Comparison of ENCODE assay signal across 9 mouse cellular contexts in genomic region chr10:42635566-42636359, GRCm38 (mm10). TPM values are rescaled to one million over a fixed set of nuclear protein-coding genes. Genes with fewer than 3 reads are reported as not detected.
DNase-seq lines count a peak whose midpoint lies in the region; ATAC-seq lines count a peak whose summit lies in the region.
"Had no signal": no experiment of that assay in that cellular context is flagged by ENCODE, and none has a peak within 500 bp of the region (broad histone marks: within the 10 kb centered on the region; RNA-seq: fewer than 3 reads in every experiment).

No protein-coding gene starts in this region.

- peaks cover 81% of the 10 kb centered on the region for H3K27me3 ChIP-seq in kidney, embryonic 15.5 days
- H3K27me3 ChIP-seq in embryonic facial prominence, embryonic 14.5 days (replicated peaks; ENCODE audit: control insufficient read depth, insufficient read depth, low read length), result peaks cover 80% of the 10 kb centered on the region
- peaks cover 64% of the 10 kb centered on the region for H3K27me3 ChIP-seq in intestine, embryonic 15.5 days (replicated peaks)

- H3K36me3 ChIP-seq in kidney, embryonic 15.5 days, result no peaks in the 10 kb centered on the region
- no peaks in the 10 kb centered on the region for H3K36me3 ChIP-seq in embryonic facial prominence, embryonic 14.5 days (ENCODE audit: control insufficient read depth, insufficient read depth, low read length)
- no peaks in the 10 kb centered on the region for H3K36me3 ChIP-seq in intestine, embryonic 15.5 days

- H3K9ac ChIP-seq in kidney, embryonic 15.5 days, result no peak overlapping the region
- H3K9ac ChIP-seq in embryonic facial prominence, embryonic 14.5 days (ENCODE audit: low read depth, low read length), result no peak overlapping the region
- no peak overlapping the region for H3K9ac ChIP-seq in intestine, embryonic 15.5 days

- no peak for DNase-seq in kidney, postnatal 36 days
- DNase-seq in embryonic facial prominence, embryonic 14.5 days (ENCODE audit: low spot score), result no peak
- DNase-seq in neural tube, embryonic 10.5 days (ENCODE audit: extremely low spot score, low spot score), result peak; percentile 44
- no peak for DNase-seq in urinary bladder, postnatal 36 days (ENCODE audit: low spot score in 2 of 2)
- no peak for DNase-seq in left cerebral cortex, adult 8-10 months (ENCODE audit: low spot score in 2 of 2)

- H3K4me1 ChIP-seq in kidney, embryonic 15.5 days, result peaks cover 45% of the 10 kb centered on the region
- peaks cover 8% of the 10 kb centered on the region; the same call in 1 of the 2 replicates for H3K4me1 ChIP-seq in embryonic facial prominence, embryonic 14.5 days (ENCODE audit: control insufficient read depth, insufficient read depth, low read length)
- peaks cover 17% of the 10 kb centered on the region for H3K4me1 ChIP-seq in intestine, embryonic 15.5 days (replicated peaks)

- H3K9me3 ChIP-seq in kidney, embryonic 15.5 days (replicated peaks), result no peaks in the 10 kb centered on the region
- H3K9me3 ChIP-seq in embryonic facial prominence, embryonic 14.5 days (ENCODE audit: control insufficient read depth, low read length), result no peaks in the 10 kb centered on the region
- H3K9me3 ChIP-seq in intestine, embryonic 15.5 days, result no peaks in the 10 kb centered on the region

- no peak overlapping the region for H3K27ac ChIP-seq in kidney, embryonic 15.5 days
- no peak overlapping the region for H3K27ac ChIP-seq in embryonic facial prominence, embryonic 14.5 days (replicated peaks; ENCODE audit: low read depth, low read length)
- H3K27ac ChIP-seq in intestine, embryonic 15.5 days, result no peak overlapping the region
- H3K27ac ChIP-seq: macrophage had no signal

- peak; percentile 54; the same call in 1 of the 2 replicates for ATAC-seq in kidney, embryonic 15.5 days (replicated peaks; ENCODE audit: low FRiP score)
- no peak for ATAC-seq in embryonic facial prominence, embryonic 14.5 days (ENCODE audit: low read depth)
- no peak for ATAC-seq in intestine, embryonic 15.5 days
- no peak for ATAC-seq in granulocyte monocyte progenitor cell, adult 5-6 weeks (replicated peaks; ENCODE audit: poor library complexity, severe bottlenecking)

- peak overlapping the region; percentile 28 for H3K4me3 ChIP-seq in kidney, embryonic 15.5 days (replicated peaks)
- peak overlapping the region; percentile 29 for H3K4me3 ChIP-seq in embryonic facial prominence, embryonic 14.5 days (ENCODE audit: low read depth, low read length)
- H3K4me3 ChIP-seq in intestine, embryonic 15.5 days (replicated peaks), result peak overlapping the region; percentile 17

- 2% methylated on average over 44 of the region's 52 CpGs for WGBS in kidney, embryonic 15.5 days
- WGBS in embryonic facial prominence, embryonic 14.5 days, result 1% methylated on average over 35 of the region's 52 CpGs
- WGBS in intestine, embryonic 15.5 days, result under 1% methylated on average over 48 of the region's 52 CpGs

- H3K4me2 ChIP-seq in kidney, embryonic 15.5 days, result peak overlapping the region; percentile 49
- H3K4me2 ChIP-seq in embryonic facial prominence, embryonic 14.5 days (ENCODE audit: low read depth, low read length), result peak overlapping the region; percentile 46
- H3K4me2 ChIP-seq in intestine, embryonic 15.5 days (replicated peaks), result peak overlapping the region; percentile 45

RNA-seq across cellular contexts. Expression of gene Ostm1, which starts 52.1 kb away (rescaled TPM):
- 14.5 and 14.9 TPM in 2 replicates for polyA plus RNA-seq in kidney, embryonic 15.5 days (2015; fragmentation: Nextera tagmentation; extraction: Ambion mirVana)
- 13.0 and 13.8 TPM in 2 replicates for polyA plus RNA-seq in embryonic facial prominence, embryonic 14.5 days (2014; fragmentation: Nextera tagmentation; extraction: Ambion mirVana)
- polyA plus RNA-seq in intestine, embryonic 15.5 days (2015; fragmentation: Nextera tagmentation; extraction: Ambion mirVana), result 14.5 and 16.3 TPM in 2 replicates
- 28.9 and 33.4 TPM in 2 replicates for total RNA-seq in granulocyte monocyte progenitor cell, adult 5-6 weeks (2014; fragmentation: Nextera tagmentation)
- total RNA-seq in granulocyte monocyte progenitor cell, adult 5-6 weeks (2017), result 47.2 and 48.5 TPM in 2 replicates
- 10 to 100 TPM; 45.8 to 51.5 (median 48.4) TPM for total RNA-seq in left cerebral cortex, adult 8-10 months (2022)

RNA-seq across cellular contexts. Expression of gene Nr2e1, which starts 52.3 kb away (rescaled TPM):
- polyA plus RNA-seq in kidney, embryonic 15.5 days (2015; fragmentation: Nextera tagmentation; extraction: Ambion mirVana), result 0.17 TPM in 1 of 2 replicates, not detected in the other
- 1.4 and 1.8 TPM in 2 replicates for polyA plus RNA-seq in embryonic facial prominence, embryonic 14.5 days (2014; fragmentation: Nextera tagmentation; extraction: Ambion mirVana)
- polyA plus RNA-seq in intestine, embryonic 15.5 days (2015; fragmentation: Nextera tagmentation; extraction: Ambion mirVana), result 0.05 TPM in 1 of 2 replicates, not detected in the other
- total RNA-seq in granulocyte monocyte progenitor cell, adult 5-6 weeks (2014; fragmentation: Nextera tagmentation), result not detected in 2 replicates
- not detected in 2 replicates for total RNA-seq in granulocyte monocyte progenitor cell, adult 5-6 weeks (2017)
- total RNA-seq in left cerebral cortex, adult 8-10 months (2022), result 10 to 100 TPM; 10.3 to 15.6 (median 12.2) TPM
- polyA plus RNA-seq: macrophage had no signal
